Mouse (Mus musculus) thymus, postnatal 4 days (tissue): Measurements from ENCODE around the gene Fli1.

ENCODE experiments used
- DNase-seq: peaks from one replicate; pipeline ENCODE4 v3.0.0; 2021

The Fli1 gene

DNA sequence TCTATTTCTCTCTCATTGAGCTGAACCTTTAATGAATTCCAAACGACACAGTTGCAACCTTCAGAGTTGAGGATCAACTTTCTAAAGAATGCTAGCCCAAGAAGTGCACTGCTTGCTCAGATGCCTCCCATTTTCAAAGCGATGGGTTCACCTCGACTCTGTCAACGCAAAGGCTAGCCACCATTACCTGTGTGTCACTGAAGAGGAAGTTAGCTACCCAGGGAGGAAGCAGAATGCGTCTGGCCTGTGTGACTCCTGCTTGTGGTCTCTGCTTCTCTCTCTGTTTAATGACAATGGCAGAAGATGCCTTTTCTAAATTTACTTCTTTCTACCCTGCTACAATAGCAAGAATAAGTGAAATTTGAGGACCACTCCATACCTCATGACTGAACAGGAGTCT lies 42.6 kb downstream of the Fli1 start:
- DNase-seq: peak; percentile 40

GRCm38 (mm10) chr9:32499469-32499868 lies 43.2 kb downstream of the Fli1 start:
- peak; percentile 63 for DNase-seq

DNA sequence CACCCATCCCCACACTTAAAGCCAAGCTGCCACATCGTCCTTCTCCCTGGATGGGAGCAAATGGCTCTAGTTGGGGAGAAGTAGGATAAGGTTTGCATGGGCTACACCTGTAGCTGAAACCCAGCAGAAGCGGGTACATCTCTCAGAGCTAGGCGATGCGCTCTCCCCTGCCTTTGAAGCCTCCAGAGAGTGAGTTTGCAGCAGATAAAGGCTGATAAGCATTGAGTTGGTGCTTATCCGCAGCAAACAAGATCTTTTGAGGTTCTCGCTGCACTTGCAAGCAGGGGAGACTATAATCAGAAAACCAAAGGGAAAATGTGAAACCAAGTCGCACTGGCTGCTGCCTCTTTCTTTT lies 47.0 kb downstream of the Fli1 start:
- peak; percentile 62 for DNase-seq

- DNase-seq: peak; percentile 45
Observed at GRCm38 (mm10) chr9:32494891-32495642, 47.6 kb downstream of the Fli1 start.

- DNase-seq: no peak
Observed at GRCm38 (mm10) chr9:32493588-32494423, 48.9 kb downstream of the Fli1 start.

- no peak for DNase-seq
Observed at GRCm38 (mm10) chr9:32492753-32493152, 49.9 kb downstream of the Fli1 start.

- no peak for DNase-seq
Observed at GRCm38 (mm10) chr9:32491484-32491883, 51.2 kb downstream of the Fli1 start.

DNA sequence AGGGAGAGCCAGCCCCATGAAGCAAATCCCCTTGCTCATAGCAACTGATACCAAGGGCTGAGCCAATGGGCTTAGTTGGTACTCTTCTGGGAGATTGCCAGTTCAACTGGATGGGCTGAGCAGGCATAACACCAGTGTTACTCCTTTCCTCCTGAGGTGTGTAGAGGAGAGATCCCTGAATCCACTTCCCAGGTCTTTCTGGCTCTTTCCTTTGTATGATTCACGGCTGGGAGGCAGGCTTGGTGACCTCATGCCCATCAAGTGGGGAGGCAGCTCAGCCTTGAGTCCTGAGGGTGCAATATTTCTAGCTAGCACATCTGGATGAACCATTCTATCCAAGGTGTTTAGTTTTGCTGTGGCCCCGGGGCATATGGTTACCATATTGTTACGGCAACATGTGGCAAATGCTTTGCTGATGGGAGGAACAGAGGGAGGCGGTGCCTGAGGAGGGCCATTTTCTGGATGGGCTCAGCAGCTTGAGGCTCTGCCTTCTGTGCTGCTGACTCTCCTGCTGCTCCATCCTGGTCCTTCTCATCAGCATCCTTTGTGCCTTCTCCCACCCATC lies 52.8 kb downstream of the Fli1 start:
- no peak for DNase-seq

DNA sequence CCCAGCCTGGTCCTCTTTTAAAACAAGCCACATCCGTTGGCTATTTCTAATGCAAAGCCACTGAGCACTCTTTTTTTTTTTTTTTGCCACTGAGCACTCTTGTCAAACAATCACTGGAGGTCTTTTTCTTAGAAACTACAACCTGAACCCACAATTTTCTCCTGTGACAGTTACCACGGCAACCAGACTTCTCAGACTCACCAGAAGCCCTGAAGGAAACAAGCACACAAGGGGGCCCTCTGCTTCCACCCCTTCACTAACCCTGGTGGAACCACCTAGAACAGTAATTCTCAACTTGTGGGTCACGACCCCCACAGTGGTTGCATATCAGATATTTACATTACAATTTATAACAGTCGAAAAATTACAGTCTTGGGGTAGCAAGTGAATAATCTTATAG lies 53.3 kb downstream of the Fli1 start:
- peak; percentile 44 for DNase-seq

GRCm38 (mm10) chr9:32488627-32489026 lies 54.0 kb downstream of the Fli1 start:
- no peak for DNase-seq

- no peak for DNase-seq
Observed at GRCm38 (mm10) chr9:32487823-32488222, 54.8 kb downstream of the Fli1 start.

DNA sequence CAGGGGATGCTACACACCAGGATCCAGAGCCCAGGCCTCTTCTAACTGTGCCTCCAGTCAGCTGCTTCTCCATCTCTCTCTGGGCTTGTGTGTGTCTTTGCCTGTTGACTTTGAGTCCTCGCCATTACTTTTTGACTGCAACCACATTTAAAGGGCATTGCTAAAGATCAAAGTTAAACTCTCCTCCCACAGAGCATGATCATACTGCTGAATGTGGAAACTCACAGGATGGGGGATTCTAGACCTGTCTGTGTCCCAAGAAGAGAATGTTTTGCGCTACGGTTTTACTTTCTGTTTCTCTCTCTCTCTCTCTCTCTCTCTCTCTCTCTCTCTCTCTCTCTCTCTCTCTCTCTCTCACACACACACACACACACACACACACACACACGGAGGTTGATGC lies 55.3 kb downstream of the Fli1 start:
- DNase-seq: no peak

DNA sequence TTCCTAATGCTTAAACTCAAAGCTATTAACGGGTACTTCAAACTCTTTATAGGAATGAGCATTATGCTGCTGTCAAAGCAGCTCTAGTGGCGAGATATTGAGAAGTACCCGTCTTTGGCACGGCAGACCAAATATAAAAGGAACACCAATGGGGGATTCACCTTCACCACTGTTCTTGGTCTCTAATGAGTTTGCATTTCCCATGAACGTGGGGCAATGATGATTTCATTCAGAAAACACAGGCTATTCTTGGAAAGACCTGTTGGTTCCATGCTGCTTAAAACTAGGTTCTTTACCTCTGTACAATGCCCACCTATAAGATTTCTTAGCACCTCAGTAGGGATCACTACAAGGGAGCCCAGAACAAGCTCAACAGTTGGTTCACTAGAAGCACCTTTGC lies 62.2 kb downstream of the Fli1 start:
- DNase-seq: no peak

GRCm38 (mm10) chr9:32478799-32479198 lies 63.9 kb downstream of the Fli1 start:
- no peak for DNase-seq

DNA sequence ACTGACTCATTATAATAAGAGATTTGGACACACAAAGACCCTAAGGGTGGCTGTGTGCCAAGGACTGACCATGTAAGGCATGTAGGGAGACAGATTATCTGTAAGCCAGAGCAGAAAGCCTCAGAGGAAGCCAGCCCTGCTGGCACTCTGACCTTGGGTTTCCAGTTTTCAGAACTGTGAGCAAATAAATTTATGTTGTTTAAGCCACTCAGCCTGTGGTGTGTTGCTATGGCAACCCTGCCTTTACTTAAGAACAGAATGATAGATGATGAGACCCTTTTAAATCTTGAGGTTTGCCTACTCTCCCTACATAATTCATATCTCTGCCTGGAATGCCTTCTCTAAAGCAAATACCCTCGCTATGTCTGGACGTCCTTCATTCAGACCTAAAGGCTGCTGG lies 64.6 kb downstream of the Fli1 start:
- DNase-seq: no peak

DNA sequence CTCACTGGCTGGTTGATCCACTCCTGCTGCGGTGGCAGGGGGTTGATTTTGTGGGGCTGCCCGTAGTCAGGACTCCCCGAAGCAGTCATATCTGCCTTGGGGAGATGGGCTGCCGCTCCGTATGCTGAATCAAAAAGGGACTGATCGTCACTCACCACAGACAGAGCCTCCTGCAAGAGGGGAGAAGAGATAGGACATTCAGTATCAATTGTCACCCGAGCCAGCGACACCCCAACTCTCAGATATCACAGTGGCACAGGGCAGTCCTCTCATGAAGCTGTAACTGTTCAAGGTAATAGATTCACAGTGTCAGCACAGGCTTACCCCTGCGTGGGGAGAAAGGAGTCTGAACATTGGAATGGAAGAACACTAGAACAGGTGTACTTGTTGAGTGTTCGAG lies 66.1 kb downstream of the Fli1 start:
- no peak for DNase-seq

GRCm38 (mm10) chr9:32474621-32475390 lies 67.9 kb downstream of the Fli1 start:
- DNase-seq: no peak

DNA sequence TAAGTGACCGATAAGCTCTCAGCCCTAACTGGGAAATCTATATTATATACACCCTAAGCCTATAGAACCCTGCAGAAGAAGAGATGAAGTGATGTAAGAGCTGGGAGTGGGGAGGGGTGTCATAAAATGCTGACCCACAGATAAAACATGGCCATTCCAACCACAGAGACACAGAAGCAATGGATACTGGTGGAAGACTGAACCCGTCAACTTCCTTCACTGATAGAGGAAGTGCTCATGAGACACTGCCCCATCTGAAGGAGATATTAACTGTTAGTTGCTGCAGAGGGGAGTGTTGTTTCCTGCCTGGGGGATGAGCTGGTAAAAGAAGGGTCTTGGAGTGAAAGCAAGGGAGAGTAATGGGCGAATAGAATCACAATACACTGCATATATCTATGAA lies 70.3 kb downstream of the Fli1 start:
- no peak for DNase-seq

- DNase-seq: no peak
Observed at GRCm38 (mm10) chr9:32469123-32469751, 73.4 kb downstream of the Fli1 start.

GRCm38 (mm10) chr9:32468313-32468712 lies 74.3 kb downstream of the Fli1 start:
- no peak for DNase-seq

DNA sequence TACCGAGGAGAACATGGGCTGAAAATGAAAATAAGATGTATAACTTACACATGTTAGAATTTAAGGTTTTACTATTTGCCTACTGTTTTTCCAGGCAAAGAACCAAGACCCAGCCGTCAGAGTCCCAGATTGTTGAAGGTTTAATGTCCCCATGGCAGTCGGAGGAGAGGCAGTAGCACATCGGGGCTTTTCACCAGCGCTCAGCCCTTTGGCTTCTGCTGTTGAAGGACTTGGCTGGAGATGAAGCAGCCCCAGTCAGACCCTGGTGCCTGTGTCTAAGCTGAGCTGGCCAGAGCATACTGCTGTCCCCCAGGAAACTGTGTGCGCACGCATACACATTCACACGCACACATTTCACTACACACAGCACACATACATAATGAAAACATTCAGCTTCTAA lies 75.2 kb downstream of the Fli1 start:
- no peak for DNase-seq

- no peak for DNase-seq
Observed at GRCm38 (mm10) chr9:32466861-32467260, 75.8 kb downstream of the Fli1 start.

GRCm38 (mm10) chr9:32456707-32457106 lies 86.0 kb downstream of the Fli1 start:
- no peak for DNase-seq
